Mouse (Mus musculus) adrenal gland, adult 18-20 months (tissue): ENCODE data around the gene Tsga10ip. TPM values are rescaled to one million over a fixed set of nuclear protein-coding genes. Genes with fewer than 3 reads are reported as not detected.
A peak's percentile ranks its signal among the peaks of the same experiment; 100 is the strongest.

Experiments used
- DNase-seq, 2 experiments: peaks; one replicate each; pipeline ENCODE4 v3.0.0; 2021 to 2022; ENCODE audit warnings: low spot score in 2 of 2
- long read RNA-seq, 2 experiments: library from polyadenylated mRNA; stranded (forward); transcript quantifications; one replicate each; pipeline ENCODE4 v2.0.0; 2021
- total RNA-seq, 2 experiments: library from RNA; stranded (reverse); gene quantifications; 1 replicate in 1 of 2; 2 replicates in 1 of 2; pipeline ENCODE4 v1.2.3; 2021

Tsga10ip gene
- under 1 TPM in 1 of 2 experiments, not detected in 1; 0.96 TPM for total RNA-seq
- long read RNA-seq, experiment 1: 0 reads
- long read RNA-seq, experiment 2: 0 reads

DNA sequence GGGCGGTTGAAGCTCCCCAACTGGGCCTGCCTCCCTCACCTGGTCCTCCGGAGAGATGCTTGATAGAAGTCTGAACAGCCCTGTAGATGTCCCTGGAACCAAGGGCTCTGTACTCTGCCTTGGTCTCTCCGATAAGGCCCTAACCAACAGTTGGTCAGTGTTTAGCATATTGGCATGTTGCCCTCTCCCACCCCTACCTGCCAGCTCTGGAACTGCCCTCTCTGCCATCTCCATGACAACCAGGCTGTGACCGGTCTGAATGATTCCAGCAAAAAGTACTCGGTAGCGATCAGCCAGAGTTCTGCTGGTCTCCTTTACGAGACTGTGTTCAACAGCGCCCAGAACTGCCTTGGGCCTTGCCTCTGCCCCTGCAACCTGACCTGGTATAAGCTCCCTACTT lies at the start of gene Tsga10ip:
Gene Tsga10ip (minus strand): TSS at position 234 of the 400 bp plus-strand sequence.
- DNase-seq: no peak

GRCm38 (mm10) chr19:5451766-5452165 lies 49.4 kb upstream of the Tsga10ip start:
- DNase-seq: no peak

- DNase-seq: no peak
These were observed 47.3 kb upstream of the Tsga10ip start for GRCm38 (mm10) chr19:5449673-5450072.

GRCm38 (mm10) chr19:5448354-5449150 lies 46.2 kb upstream of the Tsga10ip start:
- peak; percentile 40 to 49 for DNase-seq

DNA sequence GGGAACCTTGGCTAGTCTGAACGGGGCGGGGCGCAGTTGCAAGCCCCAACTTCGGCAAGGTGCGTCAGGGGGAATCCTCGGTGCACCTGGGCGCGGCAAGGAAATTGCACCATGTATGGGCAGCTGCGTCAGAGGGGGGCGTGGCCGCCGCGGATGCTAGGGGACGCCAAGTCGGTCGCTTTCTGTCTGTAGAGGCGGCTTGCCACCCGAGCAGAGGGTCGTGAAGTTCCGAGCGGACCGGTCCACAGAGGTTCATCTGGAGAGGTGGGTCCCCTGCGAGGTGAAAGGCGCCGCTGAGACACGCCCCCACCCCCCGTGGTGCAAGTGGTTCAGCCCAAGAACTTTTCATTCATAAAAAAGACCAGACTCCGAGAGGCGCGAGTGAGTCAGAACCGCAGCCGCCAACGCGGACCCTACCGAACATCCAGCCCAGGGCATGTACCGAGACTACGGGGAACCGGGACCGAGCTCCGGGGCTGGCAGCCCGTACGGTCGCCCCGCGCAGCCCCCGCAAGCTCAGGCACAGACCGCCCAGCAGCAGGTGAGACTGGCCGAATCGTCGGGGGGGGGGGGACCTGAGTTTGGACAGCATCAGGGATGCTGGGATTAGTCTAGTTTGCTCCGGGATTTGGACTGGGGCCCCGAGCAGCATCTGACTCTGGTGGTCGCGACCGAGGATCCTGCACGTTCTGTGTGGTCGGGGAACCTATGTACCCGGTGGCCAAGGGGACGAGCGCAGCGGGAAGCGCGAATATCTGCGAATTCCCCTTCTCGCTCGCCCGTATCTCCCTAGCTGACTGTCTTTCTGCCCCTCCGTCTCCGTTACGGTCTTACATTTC lies 45.4 kb upstream of the Tsga10ip start, which contains the start of gene Fosl1:
Gene Fosl1 (plus strand): TSS at position 33 of the 839 bp plus-strand sequence.
- peak; percentile 66 to 78 for DNase-seq

- DNase-seq: no peak
These were observed 43.4 kb upstream of the Tsga10ip start for GRCm38 (mm10) chr19:5445747-5446146.

DNA sequence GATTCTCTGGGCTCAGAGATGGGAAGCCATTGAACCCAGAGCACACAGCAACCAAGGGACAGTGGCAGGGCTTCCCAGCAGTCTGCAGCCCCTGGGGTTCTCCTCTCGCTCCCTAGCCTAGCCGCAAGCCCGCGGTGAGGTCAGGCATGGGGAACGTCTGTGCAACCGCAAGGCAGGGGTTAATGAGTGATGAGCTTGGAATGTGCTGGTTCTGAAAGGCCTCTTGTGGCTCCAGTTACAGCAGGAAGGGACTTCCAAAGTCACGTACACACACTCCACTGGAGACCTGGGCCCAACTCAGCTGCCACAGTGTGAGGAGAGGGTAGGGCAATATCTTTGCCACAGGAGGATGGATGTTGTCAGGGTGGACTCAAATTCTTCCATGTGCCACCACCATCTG lies 42.6 kb upstream of the Tsga10ip start:
- DNase-seq: no peak

DNA sequence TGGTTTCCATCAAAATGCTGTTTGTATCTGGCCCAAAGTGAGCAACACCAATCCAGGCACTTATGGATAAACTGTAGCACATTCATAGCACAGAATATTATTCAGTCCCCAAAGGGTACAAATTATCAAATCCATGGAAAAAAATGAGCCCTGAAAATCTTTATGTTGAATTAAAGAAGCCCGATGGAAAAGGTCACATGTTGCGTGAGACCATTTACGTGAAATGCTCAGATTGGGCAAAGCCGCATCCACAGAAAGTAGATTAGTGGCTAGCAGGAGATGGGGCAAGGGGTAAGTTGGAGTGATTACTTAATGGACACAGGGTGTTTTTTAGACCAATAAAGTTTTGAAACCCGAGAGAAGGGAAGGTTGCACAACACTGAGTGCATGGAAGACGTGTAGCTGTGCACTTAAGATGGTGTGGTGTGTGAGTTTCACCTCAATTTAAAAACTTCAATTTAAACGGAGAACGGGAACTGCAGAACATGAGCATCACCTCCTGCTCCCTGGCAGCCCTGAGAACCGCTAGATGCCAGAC lies 42.1 kb upstream of the Tsga10ip start:
- DNase-seq: no peak

DNA sequence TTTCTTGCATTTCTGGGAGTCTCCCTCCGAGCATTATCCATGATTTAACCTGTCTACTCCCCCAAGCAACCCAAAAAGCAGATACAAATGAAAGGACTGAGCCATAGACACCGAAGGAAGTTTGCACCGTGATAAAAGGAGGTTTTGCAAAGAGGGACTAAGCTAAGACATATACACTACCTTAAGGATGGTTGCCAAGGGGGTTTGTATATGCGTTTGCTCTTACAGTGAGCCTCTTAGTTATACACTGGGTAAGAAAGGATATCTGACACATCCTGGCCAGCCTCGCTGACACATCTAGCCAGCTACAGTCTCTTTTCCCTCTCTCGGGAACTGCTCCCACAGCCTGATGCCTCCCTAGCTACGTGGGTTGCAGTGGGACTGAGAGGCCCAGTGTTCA lies 31.6 kb upstream of the Tsga10ip start:
- DNase-seq: no peak

DNA sequence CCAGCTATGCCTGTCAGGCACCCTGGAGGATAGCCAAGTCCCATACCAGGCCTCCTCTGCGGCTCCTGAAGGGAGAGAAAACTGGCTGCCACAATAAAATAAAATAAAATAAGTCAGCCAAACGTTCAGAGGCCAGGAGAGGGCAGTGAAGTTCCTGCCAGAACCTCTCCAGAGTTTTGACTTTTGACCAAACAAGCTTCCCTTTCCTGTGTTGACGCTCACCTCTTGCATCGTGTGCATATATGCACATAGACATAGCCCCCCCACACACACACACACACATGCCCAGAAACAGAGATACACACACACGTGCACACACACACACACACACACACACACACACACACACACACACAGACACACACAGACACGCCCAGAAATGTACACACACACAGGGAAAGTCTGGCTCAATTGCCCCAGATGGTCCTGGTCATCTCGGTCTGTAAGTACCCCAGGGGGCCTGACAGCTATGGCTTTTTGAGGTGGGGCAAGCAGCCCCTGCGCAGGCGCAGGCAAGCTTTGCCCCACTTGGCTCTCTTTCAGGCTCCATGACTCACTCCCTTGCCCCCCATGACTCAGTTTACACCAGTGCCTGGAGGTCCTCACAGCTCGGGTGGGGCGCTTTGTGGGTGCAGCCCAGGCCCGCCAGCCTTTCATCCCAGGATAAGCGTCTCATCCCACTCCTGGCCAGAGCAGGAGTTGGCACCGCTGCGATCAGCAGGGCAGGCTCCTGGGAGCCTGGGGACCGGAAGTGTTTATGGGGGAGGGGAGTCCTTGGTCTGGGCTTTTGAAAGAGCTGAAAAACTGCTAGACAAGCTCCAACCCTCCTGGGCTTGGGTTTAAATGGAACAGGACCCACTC lies 30.9 kb upstream of the Tsga10ip start:
- no peak for DNase-seq

GRCm38 (mm10) chr19:5431911-5432464 lies 29.7 kb upstream of the Tsga10ip start:
- no peak for DNase-seq

- no peak for DNase-seq
These were observed 28.1 kb upstream of the Tsga10ip start for GRCm38 (mm10) chr19:5430408-5430807.

DNA sequence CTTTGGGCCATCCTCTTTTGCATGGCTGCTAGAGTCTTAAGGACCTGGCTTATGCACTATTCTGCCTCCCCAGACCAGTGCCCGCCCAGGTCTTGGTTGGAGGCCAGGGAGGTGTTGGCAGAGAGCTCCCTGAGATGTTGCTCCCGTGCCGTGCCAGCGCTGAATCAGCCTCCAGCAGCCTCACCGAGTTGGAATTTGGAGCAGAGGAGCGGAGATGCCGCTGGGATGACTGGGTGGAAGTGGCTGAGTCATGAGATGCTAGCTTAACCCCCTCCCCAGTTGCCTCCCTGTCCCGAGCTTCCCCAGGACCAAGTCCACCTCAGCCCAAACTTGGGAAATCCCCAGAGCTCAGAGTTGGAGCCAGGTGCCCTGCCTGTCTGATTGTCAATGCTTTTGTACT lies 27.5 kb upstream of the Tsga10ip start:
- peak; percentile 59 to 68 for DNase-seq

DNA sequence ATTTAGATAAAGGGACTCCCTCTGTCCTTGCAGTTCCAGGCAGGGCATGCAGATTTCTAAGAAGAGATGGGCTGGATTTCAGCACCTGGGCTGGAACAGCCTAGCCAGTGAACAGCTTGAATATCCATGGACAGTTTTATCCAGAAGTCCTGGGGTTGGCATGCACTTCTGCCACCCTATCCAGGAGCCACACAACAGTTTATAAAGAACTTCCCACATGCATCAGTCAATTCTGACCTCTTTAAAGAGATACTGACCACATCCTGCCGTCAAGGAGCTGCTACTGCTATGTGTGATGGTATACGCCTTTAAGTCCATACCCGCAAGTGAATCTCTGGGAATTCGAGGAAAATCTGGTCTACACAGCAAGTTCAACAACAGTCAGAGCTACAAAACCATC lies 26.9 kb upstream of the Tsga10ip start:
- no peak for DNase-seq

- DNase-seq: no peak
These were observed 25.8 kb upstream of the Tsga10ip start for GRCm38 (mm10) chr19:5428083-5428482.

GRCm38 (mm10) chr19:5426640-5427290 lies 24.4 kb upstream of the Tsga10ip start:
- DNase-seq: no peak

DNA sequence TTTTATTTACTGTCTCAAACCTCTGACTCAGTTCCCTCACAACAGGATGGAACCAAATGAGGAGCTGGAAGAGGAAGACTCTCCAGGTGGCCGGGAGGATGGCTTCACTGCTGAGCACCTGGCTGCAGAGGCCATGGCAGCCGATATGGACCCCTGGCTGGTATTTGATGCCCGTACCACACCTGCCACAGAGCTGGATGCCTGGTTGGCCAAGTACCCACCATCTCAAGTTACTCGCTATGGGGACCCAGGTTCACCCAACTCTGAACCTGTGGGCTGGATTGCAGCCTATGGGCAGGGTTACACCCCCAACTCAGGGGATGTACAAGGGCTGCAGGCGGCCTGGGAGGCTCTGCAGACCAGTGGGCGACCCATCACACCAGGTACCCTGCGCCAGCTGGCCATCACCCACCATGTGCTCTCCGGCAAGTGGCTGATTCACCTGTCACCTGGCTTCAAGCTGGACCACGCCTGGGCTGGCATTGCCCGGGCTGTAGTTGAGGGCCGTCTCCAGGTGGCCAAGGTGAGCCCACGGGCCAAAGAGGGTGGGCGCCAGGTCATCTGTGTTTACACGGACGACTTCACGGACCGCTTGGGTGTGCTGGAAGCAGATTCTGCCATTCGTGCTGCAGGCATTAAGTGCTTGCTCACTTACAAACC lies 23.7 kb upstream of the Tsga10ip start:
- DNase-seq: no peak

- DNase-seq: peak; percentile 94
These were observed 22.7 kb upstream of the Tsga10ip start, which contains the start of the genes Drap1 and AI837181 for GRCm38 (mm10) chr19:5424782-5425741. TSS of gene Drap1 (minus strand) at chr19:5424979. TSS of gene AI837181 (plus strand) at chr19:5425144.
